Mouse (Mus musculus) small intestine, adult 2 months (tissue): ENCODE results near the gene Nup153. TPM values are rescaled to one million over a fixed set of nuclear protein-coding genes. Genes with fewer than 3 reads are reported as not detected.

Experiments
- H3K27ac ChIP-seq: fragments of 200-500 bp; 2 replicates; pipeline ENCODE4 v1.5.1; 2012; ENCODE audit warnings: low read depth, low read length, control low read depth, inconsistent platforms; ENCODE audit not compliant: insufficient read depth
- H3K27me3 ChIP-seq: fragments of 200-500 bp; 2 replicates; pipeline ENCODE4 v1.6.1; 2012; ENCODE audit warnings: mild to moderate bottlenecking, moderate library complexity, low read length, inconsistent platforms; ENCODE audit not compliant: control insufficient read depth, insufficient read depth
- H3K36me3 ChIP-seq: fragments of 200-500 bp; 2 replicates; pipeline ENCODE4 v1.6.1; 2012; ENCODE audit warnings: mild to moderate bottlenecking, low read length, control low read depth, inconsistent platforms; ENCODE audit not compliant: control insufficient read depth, insufficient read depth
- H3K4me1 ChIP-seq: fragments of 200-500 bp; 2 replicates; pipeline ENCODE4 v1.6.1; 2012; ENCODE audit warnings: low read length, inconsistent platforms, mixed read lengths; ENCODE audit not compliant: control insufficient read depth, insufficient read depth, insufficient read length
- H3K4me3 ChIP-seq: fragments of 200-500 bp; 2 replicates; pipeline ENCODE4 v1.5.1; 2012; ENCODE audit warnings: low read depth, mild to moderate bottlenecking, control low read depth, inconsistent platforms, low read length, moderate library complexity
- CTCF ChIP-seq: fragments of 200-500 bp; IDR thresholded peaks from 2 replicates; pipeline ENCODE4 v1.5.1; 2012; ENCODE audit warnings: low read depth, mild to moderate bottlenecking, control low read depth, inconsistent platforms, low read length, moderate library complexity, mixed read lengths; ENCODE audit not compliant: insufficient replicate concordance, insufficient read length; ENCODE audit errors: extremely low read depth
- POLR2A ChIP-seq: fragments of 200-500 bp; IDR thresholded peaks from 2 replicates; pipeline ENCODE4 v1.6.1; 2012; ENCODE audit warnings: low read depth, mild to moderate bottlenecking, control low read depth, inconsistent platforms, low read length, moderate library complexity
- WGBS: fragments of 180-500 bp; shearing (Covaris S2); methylation state at CpG from one replicate; pipeline ENCODE4 v1.1.7; 2018; 5-methylcytosine and 5-hydroxymethylcytosine counted together
- polyA plus RNA-seq: library from polyadenylated mRNA; depleted of rRNA; stranded (reverse); fragments of >200 nt; gene quantifications from 2 replicates; pipeline ENCODE4 v1.2.3, GENCODE M21; 2012

Nup153 gene
- polyA plus RNA-seq, 1 experiment: 32.5 TPM

- peaks cover 10% of the 10 kb centered on the region for H3K36me3 ChIP-seq
- 67% methylated on average over 5 of the region's 5 CpGs for WGBS
- H3K27ac ChIP-seq: 0 out of 2 replicates have a peak overlapping the region, but pooled peaks have one; percentile 9
- peak overlapping the region; percentile 9; the same call in 1 of the 2 replicates for H3K4me3 ChIP-seq
- no peaks in the 10 kb centered on the region for H3K27me3 ChIP-seq
- H3K4me1 ChIP-seq: peaks cover 3% of the 10 kb centered on the region; the same call in 1 of the 2 replicates
- TF ChIP-seq POLR2A: no peak
- no peak for TF ChIP-seq CTCF
These were observed 8.8 kb downstream of the Nup153 start for GRCm38 (mm10) chr13:46718893-46719400.

DNA sequence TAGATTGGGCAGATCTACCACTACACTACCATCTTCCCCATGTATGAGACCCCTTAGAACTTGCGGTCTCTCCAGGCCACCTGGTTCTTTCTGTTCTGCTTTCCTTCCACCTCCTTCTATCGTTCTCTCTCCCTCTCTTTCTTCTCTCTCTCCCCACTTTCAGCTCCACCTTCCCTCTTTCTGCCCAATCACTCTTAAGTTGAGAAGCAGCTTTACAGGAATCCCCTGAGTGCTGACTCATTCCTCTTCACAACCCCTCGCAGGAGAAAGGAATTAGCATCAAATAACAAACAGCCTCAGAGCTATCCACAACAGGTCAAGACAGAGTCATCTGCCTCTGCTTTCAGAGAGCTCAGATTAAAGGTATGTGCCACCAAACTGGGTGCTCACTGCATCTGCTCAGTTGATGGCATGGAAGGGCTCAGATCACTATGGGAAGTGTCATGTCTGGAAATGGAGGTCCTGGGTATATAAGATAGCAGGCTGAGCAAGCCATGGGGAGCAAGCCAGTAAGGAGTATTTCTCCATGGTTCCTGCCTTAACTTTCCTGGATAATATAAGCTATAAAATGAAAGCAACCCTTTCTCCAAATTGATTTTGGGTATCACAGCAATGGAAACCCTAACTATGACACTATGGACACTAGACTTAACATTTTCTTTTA is 11.6 kb downstream of the Nup153 start:
- peaks cover 25% of the 10 kb centered on the region for H3K36me3 ChIP-seq
- no peaks in the 10 kb centered on the region for H3K27me3 ChIP-seq
- H3K4me3 ChIP-seq: no peak overlapping the region
- H3K4me1 ChIP-seq: peaks cover 3% of the 10 kb centered on the region; the same call in 1 of the 2 replicates
- TF ChIP-seq POLR2A (no peak), CTCF (no peak)
- no peak overlapping the region for H3K27ac ChIP-seq
- 65% methylated on average over 3 of the region's 3 CpGs for WGBS

DNA sequence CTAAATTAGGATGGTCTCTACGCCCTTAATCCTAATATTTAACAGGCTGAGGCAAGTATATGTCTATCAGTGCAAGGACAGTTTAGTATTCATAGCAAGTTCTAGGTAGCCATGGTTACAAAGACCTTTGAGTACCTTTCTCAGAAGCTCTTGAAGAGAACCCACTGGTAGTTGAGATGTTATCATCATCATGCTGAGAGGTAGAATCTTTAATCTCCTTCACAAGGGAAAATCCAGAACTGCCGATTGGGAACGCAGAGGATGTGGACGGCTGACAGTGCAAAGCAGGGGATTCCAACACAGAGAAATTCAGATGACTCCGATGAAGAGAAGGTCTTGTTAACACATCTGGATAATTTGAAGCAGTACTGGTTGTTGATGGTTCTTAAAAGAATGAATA is 14.3 kb downstream of the Nup153 start:
- WGBS: 96% methylated on average over 5 of the region's 5 CpGs
- no peak overlapping the region for H3K27ac ChIP-seq

GRCm38 (mm10) chr13:46703138-46703537 is 24.6 kb downstream of the Nup153 start:
- Histone ChIP-seq H3K4me1 (no peaks in the 10 kb centered on the region), H3K27ac (no peak overlapping the region), H3K36me3 (peaks cover 25% of the 10 kb centered on the region), H3K4me3 (no peak overlapping the region), H3K27me3 (no peaks in the 10 kb centered on the region)
- 78% methylated on average over 5 of the region's 5 CpGs for WGBS
- TF ChIP-seq POLR2A (no peak), CTCF (peak; percentile 55; the same call in 1 of the 2 replicates)

More for the DNA sequence above, 14.3 kb downstream of the Nup153 start:
- Histone ChIP-seq H3K36me3 (peaks cover 37% of the 10 kb centered on the region), H3K4me3 (no peak overlapping the region), H3K27me3 (no peaks in the 10 kb centered on the region), H3K4me1 (no peaks in the 10 kb centered on the region)
- TF ChIP-seq POLR2A (no peak), CTCF (no peak)

DNA sequence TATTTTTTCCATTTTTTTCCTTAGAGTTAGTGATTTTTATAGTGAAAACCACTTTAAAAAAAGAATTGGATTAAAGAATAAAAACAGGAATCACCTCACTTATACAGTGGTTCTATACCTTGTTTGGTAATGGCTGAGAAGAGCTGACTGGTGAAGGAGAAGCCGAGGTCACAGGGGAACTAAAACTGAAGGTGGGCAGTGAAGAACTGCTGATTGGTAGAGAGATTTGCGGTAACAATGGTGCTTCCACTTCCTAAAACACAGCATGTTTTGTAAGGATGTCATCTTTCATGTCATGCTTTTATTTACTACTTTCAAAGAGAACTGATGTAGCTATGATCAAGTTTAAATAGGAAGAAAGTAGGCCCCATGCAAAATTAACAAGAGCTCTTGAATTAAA is 26.3 kb downstream of the Nup153 start:
- Histone ChIP-seq H3K27ac (no peak overlapping the region), H3K4me3 (no peak overlapping the region), H3K36me3 (peaks cover 25% of the 10 kb centered on the region), H3K27me3 (no peaks in the 10 kb centered on the region), H3K4me1 (peaks cover 6% of the 10 kb centered on the region; the same call in 1 of the 2 replicates)
- TF ChIP-seq CTCF: no peak
- TF ChIP-seq POLR2A: no peak
- 86% methylated on average over 2 of the region's 2 CpGs for whole genome bisulfite sequencing

DNA sequence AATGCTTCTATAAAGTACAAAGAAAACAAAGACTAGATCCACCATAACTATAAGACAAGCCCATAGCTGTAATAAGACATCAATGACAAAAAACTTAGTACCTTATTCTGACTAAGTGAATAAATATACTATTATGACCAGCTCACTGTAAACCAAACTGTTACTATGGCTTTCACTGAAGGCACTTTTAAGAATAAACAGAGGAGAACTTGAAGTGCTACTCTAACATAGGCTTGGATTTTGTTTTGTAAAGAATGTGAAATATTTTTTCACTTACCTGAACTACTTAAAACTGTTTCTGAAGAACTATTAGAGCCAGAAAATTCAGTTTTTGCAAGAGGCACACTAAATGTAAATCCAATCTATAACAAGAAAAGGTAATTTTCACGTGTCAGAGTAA is 28.4 kb downstream of the Nup153 start:
- H3K27ac ChIP-seq: no peak overlapping the region
- no peaks in the 10 kb centered on the region for H3K27me3 ChIP-seq
- peaks cover 6% of the 10 kb centered on the region; the same call in 1 of the 2 replicates for H3K4me1 ChIP-seq
- 88% methylated on average over 1 of the region's 1 CpGs for WGBS
- TF ChIP-seq POLR2A (no peak), CTCF (no peak)
- no peak overlapping the region for H3K4me3 ChIP-seq
- peaks cover 23% of the 10 kb centered on the region for H3K36me3 ChIP-seq

- TF ChIP-seq CTCF (no peak), POLR2A (no peak)
- H3K4me1 ChIP-seq: peaks cover 6% of the 10 kb centered on the region; the same call in 1 of the 2 replicates
- no peak overlapping the region for H3K4me3 ChIP-seq
- 37% methylated on average over 2 of the region's 2 CpGs for WGBS
- H3K27me3 ChIP-seq: no peaks in the 10 kb centered on the region
- peaks cover 21% of the 10 kb centered on the region for H3K36me3 ChIP-seq
- H3K27ac ChIP-seq: peak overlapping the region; percentile 90
These were observed 31.0 kb downstream of the Nup153 start for GRCm38 (mm10) chr13:46696788-46697187.

GRCm38 (mm10) chr13:46695932-46696331 is 31.8 kb downstream of the Nup153 start:
- Histone ChIP-seq H3K4me1 (peaks cover 6% of the 10 kb centered on the region; the same call in 1 of the 2 replicates), H3K27me3 (no peaks in the 10 kb centered on the region), H3K27ac (peak overlapping the region; percentile 46; the same call in 1 of the 2 replicates), H3K4me3 (no peak overlapping the region), H3K36me3 (peaks cover 19% of the 10 kb centered on the region)
- 37% methylated on average over 1 of the region's 1 CpGs for WGBS
- no peak for TF ChIP-seq CTCF
